Mouse (Mus musculus) T-cell, adult 2 months (primary cell): Measurements from ENCODE around the gene Ttc9.

Experiments
- DNase-seq: peaks from one replicate; pipeline ENCODE4 v3.0.0; 2022; ENCODE audit warnings: low spot score

The Ttc9 gene

GRCm38 (mm10) chr12:81630915-81631660, at the start of gene Ttc9:
Ttc9 (plus strand) TSS chr12:81631249.
- no peak for DNase-seq

GRCm38 (mm10) chr12:81594902-81595671, 36.0 kb upstream of the Ttc9 start, which contains the start of gene Med6:
Med6 (minus strand) TSS chr12:81595008.
- peak; percentile 92 for DNase-seq

- no peak for DNase-seq
These were observed 34.3 kb upstream of the Ttc9 start for GRCm38 (mm10) chr12:81596547-81597262.

GRCm38 (mm10) chr12:81604995-81605784, 25.9 kb upstream of the Ttc9 start:
- DNase-seq: no peak

- DNase-seq: no peak
These were observed 21.6 kb upstream of the Ttc9 start for GRCm38 (mm10) chr12:81609445-81609844.

GRCm38 (mm10) chr12:81615807-81616206, 15.2 kb upstream of the Ttc9 start:
- DNase-seq: no peak

- no peak for DNase-seq
These were observed 14.1 kb upstream of the Ttc9 start for GRCm38 (mm10) chr12:81616980-81617379.

GRCm38 (mm10) chr12:81619302-81619701, 11.7 kb upstream of the Ttc9 start:
- DNase-seq: peak; percentile 56

- DNase-seq: no peak
These were observed 7.7 kb upstream of the Ttc9 start for GRCm38 (mm10) chr12:81623377-81623776.

- no peak for DNase-seq
These were observed 4.7 kb upstream of the Ttc9 start for GRCm38 (mm10) chr12:81626226-81626861.

- no peak for DNase-seq
These were observed 3.6 kb upstream of the Ttc9 start for GRCm38 (mm10) chr12:81627426-81627825.

- DNase-seq: no peak
These were observed 3.0 kb upstream of the Ttc9 start for GRCm38 (mm10) chr12:81628091-81628490.

GRCm38 (mm10) chr12:81630520-81630914, 532 bp upstream of the Ttc9 start:
- DNase-seq: no peak

- DNase-seq: no peak
These were observed 782 bp downstream of the Ttc9 start for GRCm38 (mm10) chr12:81631661-81632401.

- DNase-seq: no peak
These were observed 2.2 kb downstream of the Ttc9 start for GRCm38 (mm10) chr12:81633246-81633645.

- DNase-seq: no peak
These were observed 9.6 kb downstream of the Ttc9 start for GRCm38 (mm10) chr12:81640656-81641055.

- DNase-seq: no peak
These were observed 11.5 kb downstream of the Ttc9 start for GRCm38 (mm10) chr12:81642361-81643082.

GRCm38 (mm10) chr12:81646811-81647210, 15.8 kb downstream of the Ttc9 start:
- no peak for DNase-seq

GRCm38 (mm10) chr12:81653344-81653743, 22.3 kb downstream of the Ttc9 start:
- no peak for DNase-seq

GRCm38 (mm10) chr12:81657321-81657720, 26.3 kb downstream of the Ttc9 start:
- no peak for DNase-seq
